Mouse (Mus musculus): ENCODE measurements around the gene Mfap4.

Mfap4 gene

DNA sequence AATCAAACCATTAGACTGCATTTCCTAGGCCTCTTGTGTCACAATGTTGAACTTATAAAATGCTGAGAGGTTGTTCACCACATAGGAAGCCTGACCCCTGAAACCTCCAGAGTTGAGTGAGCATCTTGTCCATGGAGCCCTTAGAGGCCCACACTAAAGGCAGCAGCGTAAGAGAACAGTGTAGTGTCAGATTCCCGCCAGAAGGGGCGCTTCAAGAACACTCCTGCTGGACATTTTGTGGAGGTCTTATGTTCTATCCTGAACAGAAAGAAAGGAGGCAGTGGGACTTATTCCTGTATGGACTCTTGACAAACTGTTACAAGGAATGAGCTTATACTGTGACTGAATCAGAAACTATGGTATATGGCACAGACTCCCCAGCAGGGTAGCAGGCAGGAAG lies 29.7 kb downstream of the Mfap4 start:
- peak in 1 of 2 experiments; percentile 43 for DNase-seq (ENCODE audit: low spot score in 2 of 2)

GRCm38 (mm10) chr11:61517971-61518370 lies 32.7 kb downstream of the Mfap4 start:
- no peak for DNase-seq (ENCODE audit: low spot score in 2 of 2)

- no peak for DNase-seq (ENCODE audit: low spot score in 2 of 2)
Observed at GRCm38 (mm10) chr11:61518871-61519270, 33.6 kb downstream of the Mfap4 start.

GRCm38 (mm10) chr11:61519484-61520107 lies 34.4 kb downstream of the Mfap4 start:
- DNase-seq (ENCODE audit: low spot score in 2 of 2) = no peak

DNA sequence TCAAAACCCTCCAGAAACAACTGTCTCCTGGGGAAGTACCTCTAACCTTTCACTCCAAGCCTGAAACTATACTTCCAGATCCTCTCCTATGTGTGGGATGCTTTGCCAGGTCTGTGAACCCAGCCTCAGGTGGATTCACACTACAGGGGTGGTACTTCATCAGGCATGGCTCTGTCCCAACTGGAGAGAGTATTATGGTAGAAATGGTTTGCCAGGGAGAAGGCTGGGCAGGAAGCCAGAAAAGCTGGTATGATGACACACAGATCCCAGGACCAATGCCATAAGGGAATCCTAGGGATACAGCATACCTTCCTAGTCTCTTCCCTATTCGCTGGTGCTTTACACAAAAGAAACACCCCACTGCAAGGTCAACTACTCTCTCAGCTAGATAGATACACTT lies 41.6 kb downstream of the Mfap4 start:
- peak in 1 of 2 experiments; percentile 33 for DNase-seq (ENCODE audit: low spot score in 2 of 2)

GRCm38 (mm10) chr11:61529268-61529713 lies 44.1 kb downstream of the Mfap4 start:
- DNase-seq (ENCODE audit: low spot score in 2 of 2) = no peak

- no peak for DNase-seq (ENCODE audit: low spot score in 2 of 2)
Observed at GRCm38 (mm10) chr11:61532820-61533219, 47.6 kb downstream of the Mfap4 start.

DNA sequence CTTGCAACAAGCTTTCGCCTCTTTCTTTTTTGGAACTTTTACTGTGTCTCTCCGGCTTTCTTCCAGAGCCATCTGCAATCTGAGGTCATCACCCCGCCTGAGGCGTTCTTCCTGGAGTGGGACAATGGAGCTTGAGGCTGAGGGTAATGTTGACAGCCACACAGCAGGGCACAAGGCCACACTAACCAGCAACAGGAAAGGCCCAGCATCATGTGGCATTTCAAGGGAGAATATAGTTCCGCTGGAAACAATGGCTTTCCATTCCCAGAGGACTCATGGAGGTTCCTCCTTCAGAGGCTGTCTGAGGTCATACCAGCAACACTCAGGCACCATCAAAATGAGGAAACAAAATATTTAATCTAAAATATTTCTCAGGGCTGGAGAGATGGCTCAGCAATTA lies 48.3 kb downstream of the Mfap4 start:
- DNase-seq (ENCODE audit: low spot score in 2 of 2) = no peak

- no peak for DNase-seq (ENCODE audit: low spot score in 2 of 2)
Observed at GRCm38 (mm10) chr11:61535530-61535929, 50.3 kb downstream of the Mfap4 start.

DNA sequence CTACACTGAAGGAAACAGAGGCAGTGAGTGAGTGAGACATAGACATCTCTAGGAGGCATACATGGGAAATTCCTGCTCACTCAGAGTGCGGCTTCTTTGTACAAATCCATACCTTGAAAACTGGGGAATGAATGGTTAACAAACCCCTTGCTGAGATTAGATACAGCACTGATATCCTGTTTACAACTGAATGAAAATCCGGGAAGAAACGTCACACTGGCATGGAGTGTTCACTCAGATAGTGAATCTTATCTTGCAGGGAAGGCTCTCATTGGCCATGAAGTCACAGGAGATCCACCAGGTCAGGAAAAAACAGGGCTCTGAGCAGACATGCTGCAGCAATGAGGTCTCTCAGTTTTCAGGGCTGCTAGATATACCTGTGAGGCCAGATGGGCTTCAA lies 51.7 kb downstream of the Mfap4 start:
- no peak for DNase-seq (ENCODE audit: low spot score in 2 of 2)

GRCm38 (mm10) chr11:61537362-61537761 lies 52.1 kb downstream of the Mfap4 start:
- no peak for DNase-seq (ENCODE audit: low spot score in 2 of 2)

Measured in cerebellum, postnatal 4 days (tissue).